Mouse (Mus musculus) T-helper 17 cell (primary cell): ENCODE results near the gene Elp6.

ENCODE experiments used
- in situ Hi-C, 2 experiments: fragments of 300-600 bp; cut with MboI, MseI; formaldehyde crosslinking; loops; 1 replicate in 1 of 2; 2 replicates in 1 of 2; pipeline ENCODE4 v1.15.1; 2025; ENCODE audit warnings: high pct_unique_total_duplicates in 2 of 2

Elp6 gene

DNA sequence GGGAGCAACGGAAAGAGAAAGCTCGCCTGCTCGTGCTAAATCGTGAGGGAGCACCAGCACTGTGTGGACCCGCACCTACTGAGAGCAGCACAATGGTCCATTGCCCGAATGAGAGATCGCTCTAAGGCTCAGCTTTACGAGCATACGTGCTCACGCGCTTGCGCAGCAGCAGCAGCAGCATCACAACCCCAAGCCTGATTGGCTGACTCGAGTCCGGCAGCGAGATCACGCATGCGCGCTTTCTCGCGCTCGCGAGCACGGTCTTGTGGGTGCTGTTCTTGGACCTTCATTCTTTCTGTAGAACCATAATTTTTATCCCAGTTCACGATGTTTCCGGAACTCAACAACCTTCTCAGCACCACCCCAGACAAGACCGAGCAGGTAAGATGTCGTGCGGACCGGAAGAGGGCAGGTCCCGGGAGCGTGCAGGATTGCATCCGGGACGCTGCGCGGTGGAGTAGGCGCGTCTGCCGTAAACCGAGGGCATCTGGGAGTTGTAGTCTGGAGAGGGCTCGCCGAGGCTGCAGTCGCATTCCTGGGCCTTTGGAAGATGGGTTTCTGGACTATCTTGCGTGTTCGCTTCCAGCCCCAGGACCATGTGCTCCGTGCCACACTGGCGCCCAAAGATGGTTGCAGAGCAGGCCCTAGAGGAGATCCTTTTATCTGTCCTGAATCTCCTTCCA is at the start of gene Elp6:
TSS of gene Elp6 (plus strand) at position 205 of the 683 bp plus-strand sequence.
- in situ Hi-C loops: loop anchor here in 1 of 2 experiments (5.0 kb wide), 1 partner anchor 1498 kb away; the partner anchor contains the start of gene Nckipsd

DNA sequence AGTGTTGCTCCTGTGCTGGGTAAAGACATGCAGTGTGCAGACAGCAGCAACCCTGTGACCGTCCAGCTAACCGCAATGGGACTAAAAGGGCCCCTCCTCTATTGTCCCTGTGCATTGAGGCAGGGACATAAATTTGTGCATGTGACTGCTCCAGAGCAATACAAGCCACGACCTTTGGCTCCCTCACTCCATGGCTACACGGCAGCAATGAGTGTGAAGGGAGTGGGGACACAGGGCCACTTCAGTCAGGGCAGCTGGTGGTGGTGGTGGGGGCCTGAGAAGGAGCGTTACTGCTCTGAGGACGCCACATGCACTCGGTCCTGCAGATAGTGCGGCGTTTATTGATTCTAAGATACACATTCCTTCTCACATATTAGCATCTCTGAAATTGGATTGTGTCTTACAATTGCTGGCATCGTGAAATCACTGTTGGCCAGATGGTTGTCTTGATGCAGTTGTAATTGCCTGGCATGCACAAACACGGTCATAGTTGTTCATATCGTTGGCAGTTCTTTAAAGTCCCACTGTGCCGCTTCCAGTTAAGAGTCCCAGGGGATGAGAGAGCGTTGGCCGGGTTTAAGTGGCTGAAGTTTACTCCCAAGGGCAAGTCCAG is 49.5 kb upstream of the Elp6 start:
- in situ Hi-C loops: loop anchor here in 1 of 2 experiments (25.0 kb wide), 1 partner anchor 1232 kb away; no protein-coding TSS in a partner anchor

DNA sequence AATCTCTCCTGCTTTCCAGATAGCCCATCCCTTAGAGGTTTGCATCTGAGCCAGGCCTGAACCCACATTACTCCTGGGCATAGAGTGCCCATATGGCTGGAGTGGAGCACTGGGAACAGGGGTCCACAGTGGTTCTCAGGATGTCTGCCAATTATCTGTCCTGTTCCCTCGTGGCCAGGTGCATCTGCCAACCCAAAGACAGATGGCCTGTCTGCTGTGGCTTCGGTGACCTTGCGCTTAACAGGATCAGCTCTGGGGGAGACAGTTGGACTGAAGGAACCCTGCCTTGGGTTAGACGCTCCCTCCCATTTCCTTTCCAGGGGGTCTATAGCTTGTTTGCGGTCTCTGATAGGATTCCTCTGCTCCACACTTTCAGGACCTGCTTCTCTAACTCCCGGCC is 46.3 kb upstream of the Elp6 start:
- in situ Hi-C loops: loop anchor here in 1 of 2 experiments (25.0 kb wide), 1 partner anchor 1229 kb away; no protein-coding TSS in a partner anchor

DNA sequence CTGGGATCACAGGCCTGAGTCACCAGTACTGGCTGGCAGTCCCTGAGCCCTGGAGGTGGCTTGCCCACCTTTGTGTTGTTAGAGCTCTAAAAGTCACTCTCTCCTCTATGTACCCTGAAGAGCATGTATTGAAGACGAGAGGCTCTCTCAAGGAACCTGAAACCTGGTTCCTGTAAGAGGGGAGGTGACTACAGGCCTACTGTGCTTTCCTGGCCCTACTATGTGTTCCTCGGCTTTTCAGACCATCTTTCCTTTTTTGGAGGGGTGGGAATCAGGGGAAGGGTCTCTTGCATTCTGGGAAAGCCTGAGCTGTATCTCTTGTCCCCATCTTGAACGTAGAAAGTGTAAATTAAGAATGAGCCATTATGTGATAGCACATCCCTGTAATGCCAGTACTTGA is 45.9 kb upstream of the Elp6 start:
- in situ Hi-C loops: loop anchor here in 1 of 2 experiments (25.0 kb wide), 1 partner anchor 1228 kb away; no protein-coding TSS in a partner anchor

DNA sequence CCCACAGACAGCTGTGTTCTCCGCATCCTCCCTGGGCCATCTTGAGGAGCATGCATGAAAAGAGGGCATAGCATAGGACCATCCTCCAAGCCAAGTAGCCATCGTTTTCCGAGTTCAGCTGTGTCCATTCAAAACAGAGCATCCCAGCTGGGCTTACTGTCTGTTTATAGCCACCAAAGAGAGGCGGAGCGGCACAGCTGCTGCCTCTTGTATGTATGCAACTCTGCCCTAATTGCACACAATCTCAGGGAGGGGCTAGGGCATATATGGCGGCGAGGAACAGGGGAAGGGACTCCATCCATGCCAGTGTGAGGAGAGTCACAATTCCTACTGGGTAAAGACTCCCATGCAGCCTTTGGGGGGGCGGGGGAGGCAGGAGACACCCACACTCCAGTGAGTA is 41.8 kb upstream of the Elp6 start:
- in situ Hi-C loops: loop anchor here (10.0 to 25.0 kb wide), 2 partner anchors 1068 to 1224 kb away; partner anchors contain the start of gene Fbxw13 (in 1 of the 2)

DNA sequence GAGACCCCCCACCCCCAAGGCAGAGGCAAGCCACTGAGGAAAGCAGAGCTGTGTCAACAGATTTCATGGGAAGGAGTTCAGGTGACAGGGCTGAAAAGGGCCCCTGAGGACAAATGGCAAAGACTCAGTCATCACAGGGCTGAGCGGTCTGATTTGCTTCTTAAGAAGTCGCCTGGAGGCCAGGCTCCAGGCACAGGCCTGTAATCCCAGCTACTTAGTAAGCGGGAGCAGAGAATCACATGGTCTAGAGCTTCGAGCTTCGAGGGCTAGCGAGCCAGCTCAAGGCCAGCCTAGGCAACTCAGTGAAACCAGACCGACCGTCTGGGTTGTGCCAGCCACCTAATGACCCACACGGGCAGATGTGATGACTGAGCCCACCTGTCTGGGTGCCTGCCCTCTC is 40.0 kb upstream of the Elp6 start:
- in situ Hi-C loops: loop anchor here (10.0 to 25.0 kb wide), 2 partner anchors 1070 to 1222 kb away; partner anchors contain the start of gene Fbxw13 (in 1 of the 2)

DNA sequence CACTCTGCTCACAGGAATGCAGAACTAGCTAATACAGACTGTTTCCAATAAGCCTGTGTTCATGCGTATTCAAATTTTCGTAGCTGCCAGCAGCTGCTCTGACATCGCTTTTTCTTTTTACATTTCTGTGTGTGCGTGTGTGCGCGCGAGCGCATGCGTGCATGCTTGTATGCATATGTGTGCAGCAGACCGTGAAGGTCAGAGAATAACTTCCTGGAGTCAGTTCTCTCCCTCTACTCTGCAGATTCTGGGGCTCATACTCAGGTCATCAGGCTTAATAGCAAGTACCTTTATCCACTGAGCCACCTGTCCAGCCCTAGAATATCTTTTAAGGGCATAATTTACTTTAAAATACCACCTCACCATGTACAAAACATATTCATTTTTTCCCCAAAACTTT is 36.6 kb upstream of the Elp6 start:
- in situ Hi-C loops: loop anchor here (10.0 to 25.0 kb wide), 2 partner anchors 1074 to 1219 kb away; partner anchors contain the start of gene Fbxw13 (in 1 of the 2)

DNA sequence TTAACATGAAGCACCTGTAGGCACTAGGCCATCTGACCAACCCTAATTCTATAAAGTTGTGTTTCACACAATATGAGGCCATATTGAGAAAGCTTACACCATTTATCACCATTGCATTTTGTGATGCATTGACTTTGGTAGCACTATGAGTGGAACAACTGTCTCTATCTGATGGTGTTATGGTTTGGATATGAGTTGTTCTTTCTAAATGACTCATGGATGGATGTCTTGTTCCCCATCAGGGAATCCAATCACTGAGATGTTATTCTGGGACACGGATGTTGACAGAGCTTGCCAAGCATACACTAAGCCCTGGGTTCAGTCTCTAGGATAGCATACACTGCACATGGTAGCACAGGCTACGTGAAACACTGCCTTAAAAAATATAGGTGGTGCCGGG is 32.6 kb upstream of the Elp6 start:
- in situ Hi-C loops: loop anchor here in 1 of 2 experiments (25.0 kb wide), 1 partner anchor 1215 kb away; no protein-coding TSS in a partner anchor

DNA sequence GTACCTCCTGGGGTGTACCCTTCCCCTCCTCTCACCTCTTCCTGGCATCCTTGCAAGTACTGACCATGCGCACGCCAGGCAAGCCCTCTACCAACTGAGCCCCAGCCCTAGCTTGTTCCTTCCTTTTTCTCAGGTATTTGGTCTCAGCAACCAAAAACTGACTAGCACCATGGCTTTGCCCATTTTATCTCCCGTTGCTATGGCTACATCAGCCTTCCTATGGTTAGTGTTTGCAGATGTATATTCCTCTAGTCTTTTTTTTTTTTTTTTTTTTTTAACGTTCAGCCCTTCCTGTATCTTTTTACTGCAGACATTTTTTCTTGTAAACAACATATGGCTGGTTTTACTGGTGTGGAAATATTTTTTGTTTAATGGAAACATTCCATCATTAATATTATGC is 31.5 kb upstream of the Elp6 start:
- in situ Hi-C loops: loop anchor here in 1 of 2 experiments (25.0 kb wide), 1 partner anchor 1214 kb away; no protein-coding TSS in a partner anchor

DNA sequence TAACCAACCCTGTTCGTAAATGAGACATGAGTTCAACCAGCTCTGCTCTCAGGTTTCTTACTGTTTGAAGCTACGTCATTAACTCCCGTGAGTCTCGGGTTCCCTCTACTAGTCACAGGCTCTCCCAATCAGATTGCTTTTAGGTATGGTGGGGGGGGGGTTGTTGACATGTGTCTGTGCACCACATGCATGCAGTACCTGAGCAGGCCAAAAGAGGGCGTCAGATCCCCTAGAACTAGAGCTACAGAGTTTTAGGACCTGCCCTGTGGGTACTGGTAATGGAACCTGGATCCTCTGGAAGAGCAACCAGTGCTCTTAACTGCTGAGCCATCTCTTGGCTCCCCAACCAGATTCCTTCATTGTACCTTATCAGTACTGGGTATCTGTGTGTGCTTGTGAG is 29.1 kb upstream of the Elp6 start:
- in situ Hi-C loops: no loop called here

DNA sequence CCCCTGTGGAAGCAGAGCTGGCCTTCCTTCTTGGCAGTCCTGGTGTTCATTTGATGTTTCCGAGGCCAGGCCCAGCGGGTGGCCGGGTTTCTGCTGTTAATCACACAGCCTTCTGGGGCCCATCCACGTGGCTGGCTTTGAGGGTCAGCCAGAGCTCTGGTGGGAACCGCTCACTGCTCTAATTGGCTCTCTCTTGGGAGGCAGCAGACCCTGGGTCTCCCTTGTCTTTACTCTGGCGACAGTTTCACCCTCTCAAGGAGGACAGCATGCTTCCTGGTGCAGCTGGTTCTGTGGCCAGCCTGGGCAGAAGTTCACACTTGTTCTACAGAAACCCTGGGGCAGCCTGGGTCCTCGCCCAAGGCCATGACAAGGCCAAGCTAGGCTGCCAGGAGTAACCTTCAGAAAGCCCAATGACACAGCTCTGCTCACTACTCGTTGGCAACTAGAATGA is 27.5 kb upstream of the Elp6 start:
- in situ Hi-C loops: no loop called here

DNA sequence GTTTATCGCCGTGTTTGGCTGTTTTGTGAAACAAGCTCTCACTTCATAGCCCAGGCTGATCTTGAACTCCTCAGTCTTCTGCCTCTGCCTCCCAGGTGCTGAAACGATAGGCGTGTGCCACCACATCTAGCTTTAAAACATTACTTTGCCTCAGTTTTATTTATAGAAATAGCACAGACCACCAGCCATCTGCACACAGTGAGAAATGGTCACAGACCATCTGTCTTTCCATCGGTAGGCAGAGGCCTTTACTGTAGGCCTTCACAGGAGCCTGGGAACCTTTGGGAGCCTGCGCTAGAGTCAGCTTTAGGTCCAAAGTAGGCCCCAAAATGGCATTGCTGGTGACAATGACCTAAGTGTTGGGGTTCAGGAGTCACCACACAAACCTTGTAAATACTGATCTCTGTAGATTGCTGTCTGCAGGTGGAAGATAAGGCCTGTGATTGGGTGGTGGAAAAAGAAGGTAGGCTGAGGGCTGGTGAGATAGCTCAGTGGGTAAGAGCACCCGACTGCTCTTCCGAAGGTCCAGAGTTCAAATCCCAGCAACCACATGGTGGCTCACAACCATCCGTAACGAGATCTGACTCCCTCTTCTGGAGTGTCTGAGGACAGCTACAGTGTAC is 20.8 kb upstream of the Elp6 start:
- in situ Hi-C loops: no loop called here

DNA sequence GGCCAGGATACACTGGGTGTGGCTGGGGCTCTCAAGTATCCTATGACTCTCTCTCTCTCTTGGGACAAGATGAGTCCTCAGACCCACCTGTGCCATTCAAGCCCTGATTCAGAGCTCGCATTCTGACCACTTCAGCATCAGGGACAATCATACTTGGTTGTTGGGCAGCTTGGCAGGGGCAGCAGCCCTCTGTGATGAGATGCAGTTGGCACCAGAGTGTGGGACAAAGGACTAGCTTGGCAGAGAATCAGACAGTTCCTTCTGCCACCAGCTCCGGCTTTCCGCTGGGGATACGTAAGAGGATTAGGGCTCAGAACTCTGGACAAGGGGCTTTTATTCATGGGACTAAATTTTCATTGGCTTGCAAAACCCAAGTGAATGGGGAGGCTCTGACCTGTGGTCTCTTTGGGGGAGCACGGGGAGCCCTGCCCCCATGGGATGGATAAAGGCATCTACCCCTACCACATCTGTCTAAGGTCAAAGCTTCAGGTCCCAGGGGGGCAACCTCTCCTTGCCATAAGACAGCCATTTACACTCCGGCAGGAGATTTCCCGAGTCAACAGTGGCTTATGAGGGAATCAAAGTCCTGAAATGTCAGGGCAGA is 17.6 kb upstream of the Elp6 start:
- in situ Hi-C loops: no loop called here

DNA sequence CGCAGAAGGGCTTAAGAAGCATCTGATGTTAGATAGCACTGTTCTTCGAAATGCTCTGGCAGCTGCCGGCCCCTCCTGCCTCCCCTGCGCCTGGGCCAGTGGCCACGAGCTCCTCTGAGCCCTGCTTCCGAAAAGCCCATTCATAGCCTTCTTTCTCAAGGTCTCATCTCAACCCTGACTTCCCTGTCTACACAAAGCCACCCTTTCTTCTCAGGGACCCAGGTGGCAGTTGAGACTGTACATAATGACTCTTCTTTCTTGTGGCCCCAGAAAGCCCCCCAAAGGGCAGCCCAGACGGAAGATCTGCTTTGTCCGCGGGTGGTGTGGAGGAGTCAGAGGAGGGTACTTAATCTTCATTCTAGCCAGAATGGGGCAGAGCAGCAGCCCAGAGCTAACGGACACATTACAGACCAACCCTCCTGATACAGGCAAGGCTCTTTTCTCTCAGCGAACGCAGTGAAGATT is 11.7 kb upstream of the Elp6 start:
- in situ Hi-C loops: no loop called here

DNA sequence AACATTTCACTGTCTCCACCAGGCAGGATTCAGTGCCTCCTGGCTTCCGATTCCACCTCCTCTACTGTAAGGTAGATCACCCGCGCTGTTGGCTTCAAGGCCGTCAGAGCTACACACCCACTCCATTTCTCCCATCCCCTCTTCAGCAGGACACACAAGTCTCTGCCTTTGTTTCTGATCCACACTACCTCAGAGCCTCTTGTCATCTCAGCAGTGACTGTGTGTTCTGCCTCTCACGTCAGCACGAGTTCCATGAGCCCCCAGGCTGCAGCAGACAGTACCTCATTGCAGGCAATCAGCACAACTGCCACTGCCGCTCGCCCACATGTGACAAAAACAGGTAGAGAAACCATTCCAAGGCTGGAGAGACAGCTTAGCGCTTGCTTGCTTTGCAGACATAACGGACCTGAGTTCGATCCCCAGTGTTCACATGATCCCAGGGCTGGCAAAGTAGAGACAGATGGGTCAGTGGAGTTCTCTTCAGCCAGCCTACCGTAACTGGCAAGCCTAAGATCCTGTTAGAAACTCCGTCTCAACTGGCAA is 11.0 kb upstream of the Elp6 start:
- in situ Hi-C loops: no loop called here

DNA sequence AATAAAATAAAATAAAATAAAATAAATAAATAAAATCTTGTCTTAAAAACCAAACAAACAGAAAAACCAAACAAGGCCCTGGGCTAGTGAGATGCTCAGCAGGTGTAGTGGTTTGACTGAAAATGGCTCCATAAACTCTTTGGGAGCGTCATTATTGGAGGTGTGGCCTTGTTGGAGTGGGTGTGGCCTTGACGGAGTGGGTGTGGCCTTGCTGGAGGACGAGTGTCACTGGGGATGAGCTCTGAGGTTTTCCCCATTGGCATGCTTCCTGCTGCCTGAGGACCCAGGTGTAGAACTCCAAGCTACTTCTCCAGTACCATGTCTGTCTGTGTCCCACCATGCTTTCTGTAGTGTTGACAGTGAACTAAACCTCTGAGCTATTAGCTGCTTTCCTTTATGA is 10.2 kb upstream of the Elp6 start:
- in situ Hi-C loops: loop anchor here in 1 of 2 experiments (5.0 kb wide), 1 partner anchor 107 kb away; no protein-coding TSS in a partner anchor

DNA sequence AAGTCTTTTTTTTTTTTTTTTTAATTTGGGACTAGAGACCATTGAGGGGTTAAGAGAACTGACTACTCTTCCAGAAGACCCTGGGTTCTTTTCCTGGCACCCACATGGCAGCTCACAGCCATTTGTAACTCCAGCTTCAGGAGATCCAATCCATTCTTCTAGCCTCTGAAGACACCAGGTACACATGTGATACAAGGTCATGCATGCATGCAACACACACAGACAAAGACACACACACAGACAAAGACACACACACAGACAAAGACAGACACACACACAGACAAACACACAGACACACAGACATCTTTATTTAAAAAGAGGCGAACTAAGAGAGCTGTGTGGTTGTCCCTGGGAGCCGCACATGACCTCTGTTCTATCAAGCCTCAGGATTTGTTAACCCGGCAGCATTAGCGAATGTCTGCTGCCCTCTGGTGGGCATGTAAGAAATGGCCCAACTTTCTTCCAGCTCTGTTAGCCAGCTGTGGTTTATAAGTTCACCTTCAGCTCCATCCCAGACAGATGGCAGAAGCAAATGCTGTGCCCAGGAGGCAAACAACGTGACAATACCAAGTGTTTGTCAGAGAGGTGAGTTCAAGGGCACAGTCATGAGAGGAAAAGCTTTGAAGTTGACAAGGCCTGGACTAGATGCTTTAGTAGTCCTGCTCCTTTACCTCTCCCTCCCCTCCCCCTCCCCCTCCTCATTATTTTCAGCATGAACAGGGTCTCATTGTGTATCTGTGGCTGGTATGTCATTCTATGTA is 7.9 kb upstream of the Elp6 start:
- in situ Hi-C loops: loop anchor here in 1 of 2 experiments (5.0 kb wide), 1 partner anchor 110 kb away; no protein-coding TSS in a partner anchor

DNA sequence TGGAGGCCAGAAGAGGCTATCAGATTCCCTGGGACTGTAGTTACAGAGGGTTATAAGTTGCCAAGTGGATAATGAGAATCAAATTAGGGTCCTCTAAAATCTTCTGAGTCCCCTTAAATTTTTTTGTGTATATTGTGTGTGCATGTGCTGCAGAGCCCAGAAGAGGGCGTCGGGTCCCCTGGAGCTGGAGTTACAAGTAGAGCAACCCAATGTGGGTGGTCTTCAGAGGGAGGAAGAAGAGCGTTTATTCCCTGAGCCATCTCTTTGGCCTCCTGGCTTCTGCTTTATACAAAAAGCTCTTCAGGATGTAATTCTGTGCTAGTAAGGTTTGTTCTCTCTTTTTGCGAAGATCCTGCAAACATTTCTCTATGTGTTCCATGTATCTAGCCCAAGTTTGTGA is 457 bp upstream of the Elp6 start:
- in situ Hi-C loops: no loop called here

DNA sequence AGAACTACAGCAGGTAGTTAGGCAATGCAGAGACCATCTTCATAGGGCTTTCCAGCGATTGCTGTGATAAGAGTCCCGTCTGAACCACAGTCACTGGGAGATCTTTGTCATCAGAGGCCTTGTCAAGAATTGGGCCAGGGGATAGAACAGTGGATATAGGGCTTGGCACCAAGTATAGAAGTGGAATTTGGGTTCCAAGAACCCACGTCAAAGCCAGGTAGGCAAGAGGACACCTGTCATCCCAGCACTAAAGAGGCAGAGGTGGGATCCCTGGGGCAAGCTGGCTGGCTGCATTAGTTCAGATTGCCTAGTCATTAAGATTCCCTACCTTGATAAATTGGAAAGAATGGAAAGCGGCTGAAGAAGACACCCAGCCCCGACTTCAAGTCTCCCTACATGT is 1.4 kb downstream of the Elp6 start:
- in situ Hi-C loops: loop anchor here in 1 of 2 experiments (5.0 kb wide), 1 partner anchor 1499 kb away; the partner anchor contains the start of gene Nckipsd

DNA sequence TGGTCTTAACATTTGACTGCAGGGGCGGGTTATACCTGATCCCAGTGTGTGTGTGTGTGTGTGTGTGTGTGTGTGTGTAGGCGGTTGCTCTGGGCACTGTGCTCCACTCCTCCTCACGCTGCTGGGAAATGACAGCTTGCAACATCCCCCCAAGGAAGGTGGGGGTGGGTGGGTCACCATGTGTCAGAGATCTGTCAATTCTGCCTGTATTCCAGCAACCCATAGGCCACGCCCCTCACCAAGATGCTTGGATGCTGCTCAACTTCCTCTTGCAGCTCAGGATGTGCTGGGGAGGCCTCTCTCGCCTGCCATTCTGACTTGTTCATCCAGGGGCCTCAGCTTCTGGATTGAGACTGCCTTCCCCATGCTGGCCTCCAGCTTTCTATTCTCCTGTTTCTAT is 9.7 kb downstream of the Elp6 start:
- in situ Hi-C loops: no loop called here
